Mouse (Mus musculus) kidney, adult 2 months (tissue): ENCODE data around the gene Gm28635.

Experiments used
- CTCF ChIP-seq: fragments of 200-500 bp; conservative IDR thresholded peaks from 2 replicates; pipeline ENCODE4 v1.5.1; 2011; ENCODE audit warnings: low read depth, mild to moderate bottlenecking, control low read depth, low read length, moderate library complexity, mixed read lengths; ENCODE audit not compliant: insufficient read depth, insufficient read length
- POLR2A ChIP-seq: fragments of 200-500 bp; IDR thresholded peaks from one replicate; pipeline ENCODE4 v1.6.1; 2011; ENCODE audit warnings: low read depth, low read length, control low read depth

DNA sequence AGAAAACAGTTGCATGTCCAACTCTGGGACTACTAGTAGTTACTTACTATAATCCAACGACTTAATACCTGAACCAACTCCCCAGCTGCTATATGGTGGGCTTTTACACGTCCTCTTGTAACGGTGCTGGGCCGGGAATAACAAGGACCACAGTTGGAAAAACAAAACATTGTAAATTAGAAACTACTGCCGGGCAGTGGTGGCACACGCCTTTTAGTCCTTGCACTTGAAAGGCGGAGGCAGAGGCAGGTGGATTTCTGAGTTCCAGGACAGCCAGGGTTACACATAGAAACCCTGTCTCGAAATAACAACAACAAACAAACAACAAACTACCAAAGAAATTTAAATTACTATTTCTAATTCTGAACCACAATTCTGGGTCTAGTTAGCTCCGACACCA is 48.9 kb upstream of the Gm28635 start:
- TF ChIP-seq CTCF (no peak), POLR2A (no peak)
